Mouse (Mus musculus): ENCODE results near the gene Cntnap2.

Gene Cntnap2

GRCm38 (mm10) chr6:45945144-45945985 is 886.2 kb downstream of the Cntnap2 start:
- DNase-seq = no peak

GRCm38 (mm10) chr6:45954773-45955172 is 895.6 kb downstream of the Cntnap2 start:
- DNase-seq = peak; percentile 1

- no peak for DNase-seq
Observed at GRCm38 (mm10) chr6:45964494-45964893, 905.3 kb downstream of the Cntnap2 start.

- no peak for DNase-seq
Observed at GRCm38 (mm10) chr6:45974471-45975154, 915.5 kb downstream of the Cntnap2 start.

GRCm38 (mm10) chr6:45979171-45979570 is 920.0 kb downstream of the Cntnap2 start:
- no peak for DNase-seq

- DNase-seq = no peak
Observed at GRCm38 (mm10) chr6:45988051-45988450, 928.9 kb downstream of the Cntnap2 start.

- DNase-seq = no peak
Observed at GRCm38 (mm10) chr6:45991086-45991485, 931.9 kb downstream of the Cntnap2 start.

- no peak for DNase-seq
Observed at GRCm38 (mm10) chr6:46022515-46023143, 963.5 kb downstream of the Cntnap2 start.

- DNase-seq = no peak
Observed at GRCm38 (mm10) chr6:46031821-46032594, 972.9 kb downstream of the Cntnap2 start.

- no peak for DNase-seq
Observed at GRCm38 (mm10) chr6:46033108-46033507, 974.0 kb downstream of the Cntnap2 start.

GRCm38 (mm10) chr6:46040671-46041070 is 981.5 kb downstream of the Cntnap2 start:
- DNase-seq = no peak

GRCm38 (mm10) chr6:46080236-46080635 is 1021.1 kb downstream of the Cntnap2 start:
- no peak for DNase-seq

- DNase-seq = no peak
Observed at GRCm38 (mm10) chr6:46081432-46081831, 1022.3 kb downstream of the Cntnap2 start.

- no peak for DNase-seq
Observed at GRCm38 (mm10) chr6:46143189-46143841, 1084.2 kb downstream of the Cntnap2 start.

- no peak for DNase-seq
Observed at GRCm38 (mm10) chr6:46166837-46167236, 1107.7 kb downstream of the Cntnap2 start.

- DNase-seq = no peak
Observed at GRCm38 (mm10) chr6:46197298-46197697, 1138.1 kb downstream of the Cntnap2 start.

GRCm38 (mm10) chr6:46201828-46202227 is 1142.7 kb downstream of the Cntnap2 start:
- peak; percentile 1 for DNase-seq

- DNase-seq = no peak
Observed at GRCm38 (mm10) chr6:46205531-46205930, 1146.4 kb downstream of the Cntnap2 start.

GRCm38 (mm10) chr6:46232889-46233288 is 1173.7 kb downstream of the Cntnap2 start:
- DNase-seq = no peak

GRCm38 (mm10) chr6:46240349-46240748 is 1181.2 kb downstream of the Cntnap2 start:
- no peak for DNase-seq

GRCm38 (mm10) chr6:46263171-46263570 is 1204.0 kb downstream of the Cntnap2 start:
- no peak for DNase-seq

GRCm38 (mm10) chr6:46346946-46347345 is 1287.8 kb downstream of the Cntnap2 start:
- DNase-seq = no peak
